Mouse (Mus musculus) lung, postnatal 0 days (tissue): ENCODE measurements around the gene Slain2.

Experiments used
- CTCF ChIP-seq: IDR thresholded peaks from 2 replicates; pipeline ENCODE4 v1.5.1; 2016; ENCODE audit warnings: antibody characterized with exemption, mild to moderate bottlenecking
- EP300 ChIP-seq: IDR thresholded peaks from 2 replicates; pipeline ENCODE4 v1.6.1; 2016; ENCODE audit warnings: antibody characterized with exemption, mild to moderate bottlenecking, control low read depth

- TF ChIP-seq CTCF (no peak), EP300 (no peak)
Observed at GRCm38 (mm10) chr5:72899255-72899654, 14.8 kb upstream of the Slain2 start.
